Mouse (Mus musculus): ENCODE data around the gene Wipi1.

DNA sequence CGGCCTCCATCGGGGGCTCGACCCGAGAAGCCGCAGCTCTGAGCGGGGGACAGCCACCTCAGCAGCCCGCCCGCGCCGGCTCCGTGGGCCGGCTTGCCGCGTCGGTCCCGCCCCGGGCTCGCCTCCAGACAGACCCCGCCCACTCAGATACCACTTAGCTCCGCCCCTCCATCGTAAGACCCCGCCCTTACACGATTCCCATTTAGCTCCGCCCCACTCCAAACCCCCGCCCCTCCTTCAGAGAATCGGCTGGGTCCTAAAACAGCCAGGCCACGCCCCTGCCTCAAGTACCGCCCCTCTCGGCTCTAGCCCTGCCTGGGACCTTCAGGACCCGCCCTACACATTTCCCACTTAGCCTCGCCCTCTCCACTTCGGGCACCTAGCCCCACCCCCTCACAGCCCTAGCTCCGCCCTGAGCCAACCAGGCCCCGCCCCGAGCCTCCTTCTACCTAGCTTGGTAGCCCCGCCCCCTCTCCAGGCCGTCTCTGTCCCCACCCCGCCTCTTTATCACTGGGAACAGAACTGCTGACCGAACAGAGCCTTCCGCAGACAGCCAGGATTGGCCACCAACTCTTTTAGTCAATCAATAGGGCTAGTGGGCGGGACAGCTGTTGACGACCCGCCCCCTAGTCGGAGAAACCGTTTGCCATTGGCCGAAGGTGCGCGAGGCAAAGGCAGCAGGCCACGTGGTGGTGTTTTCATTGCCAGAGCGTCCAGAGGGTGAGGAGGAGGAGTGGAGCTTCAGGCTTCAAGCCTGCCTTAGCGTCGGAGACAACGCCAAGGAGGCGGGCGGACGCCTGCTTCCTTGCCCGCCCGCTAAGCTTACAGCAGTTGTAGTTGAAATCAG is at the start of gene Wipi1:
- TF ChIP-seq CTCF (IDR thresholded peaks at IDR 0.05; ENCODE audit: borderline replicate concordance, insufficient read depth, low read depth, low read length) (no peak), POLR2A (IDR thresholded peaks at IDR 0.05; ENCODE audit: borderline replicate concordance, insufficient read depth, low read length) (peak; percentile 34; the same call in 1 of the 2 replicates)
